Mouse (Mus musculus) left cerebral cortex, adult 2 months (tissue): ENCODE measurements around the gene Lonrf2. TPM values are rescaled to one million over a fixed set of nuclear protein-coding genes. Genes with fewer than 3 reads are reported as not detected.

Source experiments
- DNase-seq, 2 experiments: peaks; one replicate each; pipeline ENCODE4 v3.0.0; 2021 to 2022; ENCODE audit warnings: low spot score in 2 of 2, mixed read lengths in 1 of 2; ENCODE audit errors: extremely low spot score in 1 of 2
- H3K27ac ChIP-seq: fragments of 200-600 bp; 2 replicates; pipeline ENCODE4 v1.8.1; 2022
- H3K4me3 ChIP-seq: fragments of 200-600 bp; 2 replicates; pipeline ENCODE4 v1.8.1; 2022
- CTCF ChIP-seq: fragments of 200-600 bp; IDR thresholded peaks from 2 replicates; pipeline ENCODE4 v1.8.1; 2022; ENCODE audit warnings: antibody characterized with exemption, mild to moderate bottlenecking, moderate library complexity
- intact Hi-C: fragments of 180-260 bp; cut with DNase I; formaldehyde crosslinking; loops from one replicate; pipeline ENCODE4 v1.15.1; 2025
- total RNA-seq, 2 experiments: library from RNA; stranded (reverse); gene quantifications; 2 replicates each; pipeline ENCODE4 v1.2.3; 2021

Lonrf2 gene
- total RNA-seq, 2 experiments from 2014 or later: 120 to 123 TPM

- H3K4me3 ChIP-seq: no peak overlapping the region
- no peak for TF ChIP-seq CTCF
- intact Hi-C loops: no loop called here
- DNase-seq: no peak
- H3K27ac ChIP-seq: no peak overlapping the region
These were observed 72.4 kb downstream of the Lonrf2 start for GRCm38 (mm10) chr1:38763960-38764613.

- no peak for TF ChIP-seq CTCF
- H3K4me3 ChIP-seq: no peak overlapping the region
- DNase-seq: no peak
- intact Hi-C loops: no loop called here
- no peak overlapping the region for H3K27ac ChIP-seq
These were observed 76.1 kb downstream of the Lonrf2 start for GRCm38 (mm10) chr1:38760424-38760823.

GRCm38 (mm10) chr1:38757791-38758403 lies 78.6 kb downstream of the Lonrf2 start:
- intact Hi-C loops: no loop called here
- Histone ChIP-seq H3K27ac (no peak overlapping the region), H3K4me3 (no peak overlapping the region)
- no peak for DNase-seq
- TF ChIP-seq CTCF: no peak

- intact Hi-C loops: no loop called here
- no peak for TF ChIP-seq CTCF
- Histone ChIP-seq H3K4me3 (no peak overlapping the region), H3K27ac (no peak overlapping the region)
- no peak for DNase-seq
These were observed 92.6 kb downstream of the Lonrf2 start for GRCm38 (mm10) chr1:38743863-38744262.

Other genes starting within 250 kb of the Lonrf2 start
- gene Aff3, start 171.8 kb downstream of the Lonrf2 start, total RNA-seq: 100 to 1,000 TPM in 1 of 2 experiments, 10 to 100 TPM in 1; 98.8 to 108 TPM
- gene Chst10, start 61.5 kb upstream of the Lonrf2 start, total RNA-seq: 10 to 100 TPM; 65.1 to 66.4 TPM
- gene Nms, start 102.4 kb upstream of the Lonrf2 start, total RNA-seq: not detected
- 10 to 100 TPM; 32.2 to 40.8 TPM for gene Pdcl3, start 148.9 kb upstream of the Lonrf2 start, total RNA-seq